Mouse (Mus musculus) stomach, postnatal 0 days (tissue): Measurements from ENCODE around the gene Trpc7. TPM values are rescaled to one million over a fixed set of nuclear protein-coding genes. Genes with fewer than 3 reads are reported as not detected.

ENCODE experiments used
- ATAC-seq: fragments of 200-750 bp; cut with Nextera tagmentation; 2 replicates; pipeline ENCODE4 v1.8.0; 2017; ENCODE audit not compliant: low FRiP score, low TSS enrichment
- DNase-seq: peaks from one replicate; pipeline ENCODE4 v3.0.0-alpha.2; 2016; ENCODE audit warnings: low spot score
- H3K27ac ChIP-seq: fragments of 300-500 bp; sonication (generic); replicated peaks from 2 replicates; pipeline ENCODE4 v1.5.1; 2014; ENCODE audit warnings: mild to moderate bottlenecking, control low read depth
- H3K27me3 ChIP-seq: fragments of 300-500 bp; sonication (generic); 2 replicates; pipeline ENCODE4 v1.6.1; 2014; ENCODE audit warnings: low read length; ENCODE audit not compliant: control insufficient read depth, insufficient read depth
- H3K36me3 ChIP-seq: fragments of 300-500 bp; sonication (generic); 2 replicates; pipeline ENCODE4 v1.6.1; 2014; ENCODE audit warnings: low read length, mixed read lengths; ENCODE audit not compliant: control insufficient read depth, insufficient read depth
- H3K4me1 ChIP-seq: fragments of 300-500 bp; sonication (generic); replicated peaks from 2 replicates; pipeline ENCODE4 v1.6.1; 2014; ENCODE audit warnings: antibody characterized with exemption; ENCODE audit not compliant: control insufficient read depth, insufficient read depth
- H3K4me2 ChIP-seq: fragments of 300-500 bp; sonication (generic); replicated peaks from 2 replicates; pipeline ENCODE4 v1.6.1; 2014; ENCODE audit warnings: low read depth, mild to moderate bottlenecking, control low read depth, moderate library complexity
- H3K4me3 ChIP-seq: fragments of 300-500 bp; sonication (generic); 2 replicates; pipeline ENCODE4 v1.5.1; 2014; ENCODE audit warnings: low read depth, low read length, control low read depth
- H3K9ac ChIP-seq: fragments of 300-500 bp; sonication (generic); 2 replicates; pipeline ENCODE4 v1.6.1; 2014; ENCODE audit warnings: mild to moderate bottlenecking, low read length, control low read depth, mixed read lengths
- H3K9me3 ChIP-seq: fragments of 300-500 bp; sonication (generic); 2 replicates; pipeline ENCODE4 v1.6.1; 2016; ENCODE audit warnings: low read length; ENCODE audit not compliant: control insufficient read depth
- CTCF ChIP-seq: IDR thresholded peaks from 2 replicates; pipeline ENCODE4 v1.5.1; 2016; ENCODE audit warnings: antibody characterized with exemption, low read depth, mild to moderate bottlenecking, moderate library complexity
- EP300 ChIP-seq: optimal IDR thresholded peaks from 2 replicates; pipeline ENCODE3; 2016; ENCODE audit warnings: antibody characterized with exemption
- WGBS: fragments of 180-500 bp; shearing (Covaris S2); extraction: QIAGEN DNeasy Blood & Tissue Kit; methylation state at CpG from one replicate; pipeline ENCODE4 v1.1.7; 2014; 5-methylcytosine and 5-hydroxymethylcytosine counted together
- polyA plus RNA-seq: library from polyadenylated mRNA; unstranded; fragments of >200 nt; fragmentation: Nextera tagmentation; extraction: Ambion mirVana; gene quantifications from 2 replicates; pipeline ENCODE4 v1.2.1, GENCODE M21; 2015

The Trpc7 gene
- polyA plus RNA-seq, 1 experiment from 2014 or later, result 0.19 TPM

- H3K4me1 ChIP-seq, result no peaks in the 10 kb centered on the region
- no peak overlapping the region for H3K27ac ChIP-seq
- no peaks in the 10 kb centered on the region for H3K36me3 ChIP-seq
- no peak overlapping the region for H3K9ac ChIP-seq
- WGBS, result 33% methylated on average over 13 of the region's 13 CpGs
- no peak overlapping the region for H3K4me2 ChIP-seq
- H3K27me3 ChIP-seq, result no peaks in the 10 kb centered on the region
- DNase-seq (no peak), ATAC-seq (no peak)
- TF ChIP-seq EP300 (no peak), CTCF (no peak)
- H3K9me3 ChIP-seq, result no peaks in the 10 kb centered on the region
- H3K4me3 ChIP-seq, result no peak overlapping the region
Measured at GRCm38 (mm10) chr13:56762446-56763229, 133.2 kb downstream of the Trpc7 start.

DNA sequence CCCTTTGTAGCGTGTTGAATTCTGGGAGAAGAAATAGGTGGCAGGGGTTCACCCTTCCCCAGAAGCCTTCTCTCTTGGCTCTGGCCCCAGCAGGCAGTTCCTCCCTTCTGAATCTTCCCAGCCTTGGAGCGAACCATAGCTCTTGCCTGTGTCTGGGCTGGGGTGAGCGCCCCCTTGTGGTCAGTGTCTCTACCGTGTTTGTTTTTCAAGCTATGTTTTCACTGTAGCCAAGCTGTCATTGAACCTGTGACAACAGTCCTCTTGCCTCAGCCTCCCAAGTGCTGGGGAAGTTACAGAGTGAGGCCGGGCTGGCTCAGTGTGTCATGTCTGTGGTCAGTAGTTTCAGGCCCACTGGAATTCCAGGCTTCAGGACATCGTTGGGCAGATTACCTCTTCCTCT, 137.3 kb downstream of the Trpc7 start:
- ATAC-seq, result peak; percentile 10; the same call in 1 of the 2 replicates
- 24% methylated on average over 6 of the region's 6 CpGs for WGBS

DNA sequence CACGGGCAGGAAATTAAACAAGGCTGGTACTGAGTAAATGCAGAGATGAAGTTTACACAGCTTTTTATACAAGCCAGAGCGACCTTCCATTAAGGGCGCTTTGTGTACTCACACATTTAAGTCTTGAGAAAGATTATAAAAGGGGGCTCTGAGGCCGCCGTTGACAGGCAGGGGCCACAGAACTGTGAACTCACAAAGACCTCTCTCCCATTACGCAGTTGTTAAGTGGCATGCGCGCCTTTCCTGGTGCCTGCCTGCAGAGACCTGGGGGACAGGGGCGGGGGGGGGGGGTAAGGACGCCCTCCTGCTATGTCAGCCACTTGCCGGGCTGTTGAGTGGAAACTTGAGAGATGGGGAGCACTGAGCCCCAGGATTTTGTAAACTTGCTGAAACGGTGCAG, 138.6 kb downstream of the Trpc7 start:
- H3K9ac ChIP-seq, result no peak overlapping the region
- H3K9me3 ChIP-seq, result no peaks in the 10 kb centered on the region
- no peak overlapping the region for H3K4me3 ChIP-seq
- H3K36me3 ChIP-seq, result no peaks in the 10 kb centered on the region
- DNase-seq, result peak; percentile 47
- no peak overlapping the region for H3K27ac ChIP-seq
- peaks cover 4% of the 10 kb centered on the region; the same call in 1 of the 2 replicates for H3K4me1 ChIP-seq
- TF ChIP-seq CTCF, result no peak
- TF ChIP-seq EP300, result no peak
- H3K27me3 ChIP-seq, result peaks cover 5% of the 10 kb centered on the region; the same call in 1 of the 2 replicates
- no peak for ATAC-seq
- 0 out of 2 replicates have a peak overlapping the region, but pooled peaks have one; percentile 15 for H3K4me2 ChIP-seq
- WGBS, result 28% methylated on average over 11 of the region's 12 CpGs

More for the DNA sequence above, 137.3 kb downstream of the Trpc7 start:
- Histone ChIP-seq H3K4me3 (no peak overlapping the region), H3K36me3 (no peaks in the 10 kb centered on the region), H3K4me2 (no peak overlapping the region), H3K9ac (no peak overlapping the region), H3K9me3 (no peaks in the 10 kb centered on the region), H3K27ac (no peak overlapping the region), H3K4me1 (no peaks in the 10 kb centered on the region), H3K27me3 (no peaks in the 10 kb centered on the region; the same call in 1 of the 2 replicates)
- TF ChIP-seq EP300 (no peak), CTCF (peak; percentile 92)
- DNase-seq, result peak; percentile 89

- no peaks in the 10 kb centered on the region for H3K36me3 ChIP-seq
- no peaks in the 10 kb centered on the region for H3K9me3 ChIP-seq
- DNase-seq, result peak; percentile 92
- no peak overlapping the region for H3K4me2 ChIP-seq
- H3K27ac ChIP-seq, result peak overlapping the region; percentile 49; the same call in 1 of the 2 replicates
- H3K9ac ChIP-seq, result no peak overlapping the region
- H3K27me3 ChIP-seq, result peaks cover 5% of the 10 kb centered on the region; the same call in 1 of the 2 replicates
- TF ChIP-seq CTCF, result peak; percentile 72
- TF ChIP-seq EP300, result no peak
- H3K4me1 ChIP-seq, result peaks cover 4% of the 10 kb centered on the region; the same call in 1 of the 2 replicates
- WGBS, result 53% methylated on average over 6 of the region's 6 CpGs
- ATAC-seq, result peak; percentile 79
- no peak overlapping the region for H3K4me3 ChIP-seq
Measured at GRCm38 (mm10) chr13:56755871-56756270, 139.9 kb downstream of the Trpc7 start.

- H3K27me3 ChIP-seq, result peaks cover 5% of the 10 kb centered on the region; the same call in 1 of the 2 replicates
- TF ChIP-seq CTCF (no peak), EP300 (no peak)
- no peaks in the 10 kb centered on the region for H3K9me3 ChIP-seq
- peak within 1 kb of the TSS; percentile 46 for H3K4me3 ChIP-seq
- H3K27ac ChIP-seq, result 0 out of 2 replicates have a peak within 1 kb of the TSS, but pooled peaks have one; percentile 30
- DNase-seq (peak; percentile 60), ATAC-seq (no peak)
- H3K36me3 ChIP-seq, result no peaks in the 10 kb centered on the region
- peak within 1 kb of the TSS; percentile 74 for H3K4me2 ChIP-seq
- 4% methylated on average over 71 of the region's 71 CpGs for WGBS
- H3K4me1 ChIP-seq, result peaks cover 4% of the 10 kb centered on the region; the same call in 1 of the 2 replicates
- peak within 1 kb of the TSS; percentile 58 for H3K9ac ChIP-seq
Measured at GRCm38 (mm10) chr13:56753192-56753951, 142.4 kb downstream of the Trpc7 start, which contains the start of gene Gm45623. Gm45623 (minus strand) TSS chr13:56753827.
